Mouse (Mus musculus) forebrain, embryonic 15.5 days (tissue): Measurements from ENCODE around the gene Sgcb. TPM values are rescaled to one million over a fixed set of nuclear protein-coding genes. Genes with fewer than 3 reads are reported as not detected.

ENCODE experiments used
- ATAC-seq: fragments of 200-750 bp; cut with Nextera tagmentation; replicated peaks from 2 replicates; pipeline ENCODE4 v1.8.0; 2017; ENCODE audit warnings: mild to moderate bottlenecking, moderate TSS enrichment, moderate library complexity
- H3K27ac ChIP-seq: fragments of 300-500 bp; sonication (generic); replicated peaks from 2 replicates; pipeline ENCODE4 v1.5.1; 2015; ENCODE audit warnings: mild to moderate bottlenecking, inconsistent platforms
- H3K27me3 ChIP-seq: fragments of 300-500 bp; sonication (generic); 2 replicates; pipeline ENCODE4 v1.6.1; 2015; ENCODE audit warnings: inconsistent platforms
- H3K36me3 ChIP-seq: fragments of 300-500 bp; sonication (generic); 2 replicates; pipeline ENCODE4 v1.6.1; 2015; ENCODE audit warnings: mild to moderate bottlenecking, inconsistent platforms
- H3K4me1 ChIP-seq: fragments of 300-500 bp; sonication (generic); 2 replicates; pipeline ENCODE4 v1.6.1; 2015; ENCODE audit warnings: inconsistent platforms
- H3K4me2 ChIP-seq: fragments of 300-500 bp; sonication (generic); replicated peaks from 2 replicates; pipeline ENCODE4 v1.6.1; 2015; ENCODE audit warnings: mild to moderate bottlenecking, inconsistent platforms
- H3K4me3 ChIP-seq: fragments of 300-500 bp; sonication (generic); 2 replicates; pipeline ENCODE4 v1.5.1; 2015; ENCODE audit warnings: mild to moderate bottlenecking, inconsistent platforms
- H3K9ac ChIP-seq: fragments of 300-500 bp; sonication (generic); replicated peaks from 2 replicates; pipeline ENCODE4 v1.6.1; 2015; ENCODE audit warnings: mild to moderate bottlenecking, inconsistent platforms
- H3K9me3 ChIP-seq: fragments of 300-500 bp; sonication (generic); 2 replicates; pipeline ENCODE4 v1.6.1; 2016; ENCODE audit warnings: inconsistent platforms
- WGBS: fragments of 180-500 bp; shearing (Covaris S2); methylation state at CpG from one replicate; pipeline ENCODE4 v1.1.7; 2015; ENCODE audit warnings: mixed read lengths; 5-methylcytosine and 5-hydroxymethylcytosine counted together
- polyA plus RNA-seq: library from polyadenylated mRNA; unstranded; fragments of >200 nt; fragmentation: Nextera tagmentation; extraction: Ambion mirVana; gene quantifications from 2 replicates; pipeline ENCODE4 v1.2.1, GENCODE M21; 2015

Sgcb gene
- polyA plus RNA-seq, 1 experiment from 2014 or later, result 25.3 TPM

- Histone ChIP-seq H3K4me1 (no peaks in the 10 kb centered on the region), H3K27ac (no peak overlapping the region), H3K9me3 (no peaks in the 10 kb centered on the region), H3K36me3 (no peaks in the 10 kb centered on the region), H3K4me2 (0 out of 2 replicates have a peak overlapping the region, but pooled peaks have one; percentile 20), H3K27me3 (no peaks in the 10 kb centered on the region), H3K4me3 (no peak overlapping the region), H3K9ac (no peak overlapping the region)
- 50% methylated on average over 26 of the region's 26 CpGs for WGBS
- no peak for ATAC-seq
Observed at GRCm38 (mm10) chr5:73669386-73669785, 21.8 kb upstream of the Sgcb start.

GRCm38 (mm10) chr5:73667877-73668276, 20.3 kb upstream of the Sgcb start:
- Histone ChIP-seq H3K4me1 (no peaks in the 10 kb centered on the region), H3K9ac (no peak overlapping the region), H3K27me3 (no peaks in the 10 kb centered on the region), H3K9me3 (no peaks in the 10 kb centered on the region), H3K36me3 (no peaks in the 10 kb centered on the region), H3K4me3 (no peak overlapping the region), H3K27ac (no peak overlapping the region), H3K4me2 (no peak overlapping the region)
- WGBS, result 93% methylated on average over 2 of the region's 2 CpGs
- ATAC-seq, result no peak

- WGBS, result 77% methylated on average over 2 of the region's 2 CpGs
- H3K9me3 ChIP-seq, result no peaks in the 10 kb centered on the region
- no peak overlapping the region for H3K27ac ChIP-seq
- no peak overlapping the region for H3K9ac ChIP-seq
- no peaks in the 10 kb centered on the region for H3K36me3 ChIP-seq
- no peak overlapping the region for H3K4me3 ChIP-seq
- H3K27me3 ChIP-seq, result no peaks in the 10 kb centered on the region
- ATAC-seq, result no peak
- H3K4me1 ChIP-seq, result no peaks in the 10 kb centered on the region
- no peak overlapping the region for H3K4me2 ChIP-seq
Observed at GRCm38 (mm10) chr5:73666695-73667094, 19.1 kb upstream of the Sgcb start.

GRCm38 (mm10) chr5:73651855-73652201, 4.2 kb upstream of the Sgcb start:
- Histone ChIP-seq H3K27me3 (peaks cover 48% of the 10 kb centered on the region), H3K27ac (no peak overlapping the region), H3K4me2 (peak overlapping the region; percentile 90), H3K9me3 (no peaks in the 10 kb centered on the region), H3K4me3 (peak overlapping the region; percentile 43), H3K9ac (no peak overlapping the region), H3K36me3 (no peaks in the 10 kb centered on the region), H3K4me1 (peaks cover 24% of the 10 kb centered on the region)
- 2% methylated on average over 4 of the region's 4 CpGs for WGBS
- ATAC-seq, result no peak

GRCm38 (mm10) chr5:73651061-73651854, 3.7 kb upstream of the Sgcb start, which contains the start of gene Spata18:
Gene Spata18, plus strand, starts transcription at chr5:73651379.
- WGBS, result under 1% methylated on average over 55 of the region's 57 CpGs
- 0 out of 2 replicates have a peak, but pooled peaks have one; percentile 21 for ATAC-seq
- H3K4me3 ChIP-seq, result peak within 1 kb of the TSS; percentile 43
- peaks cover 30% of the 10 kb centered on the region for H3K4me1 ChIP-seq
- peak within 1 kb of the TSS; percentile 90 for H3K4me2 ChIP-seq
- H3K36me3 ChIP-seq, result no peaks in the 10 kb centered on the region
- H3K27ac ChIP-seq, result no peak within 1 kb of the TSS
- H3K9ac ChIP-seq, result peak within 1 kb of the TSS; percentile 14; the same call in 1 of the 2 replicates
- H3K27me3 ChIP-seq, result peaks cover 48% of the 10 kb centered on the region
- H3K9me3 ChIP-seq, result no peaks in the 10 kb centered on the region

- Histone ChIP-seq H3K4me2 (peak overlapping the region; percentile 90), H3K9ac (0 out of 2 replicates have a peak overlapping the region, but pooled peaks have one; percentile 14), H3K4me3 (peak overlapping the region; percentile 43), H3K9me3 (no peaks in the 10 kb centered on the region), H3K27ac (no peak overlapping the region), H3K4me1 (peaks cover 30% of the 10 kb centered on the region), H3K36me3 (no peaks in the 10 kb centered on the region), H3K27me3 (peaks cover 48% of the 10 kb centered on the region)
- no peak for ATAC-seq
- WGBS, result under 1% methylated on average over 15 of the region's 15 CpGs
Observed at GRCm38 (mm10) chr5:73650365-73650964, 2.9 kb upstream of the Sgcb start.

- Histone ChIP-seq H3K4me2 (no peak overlapping the region), H3K9ac (no peak overlapping the region), H3K27me3 (no peaks in the 10 kb centered on the region), H3K9me3 (no peaks in the 10 kb centered on the region), H3K27ac (no peak overlapping the region), H3K4me1 (peaks cover 12% of the 10 kb centered on the region), H3K36me3 (peaks cover 8% of the 10 kb centered on the region; the same call in 1 of the 2 replicates), H3K4me3 (no peak overlapping the region)
- WGBS, result 82% methylated on average over 4 of the region's 4 CpGs
- no peak for ATAC-seq
Observed at GRCm38 (mm10) chr5:73642091-73642490, 5.5 kb downstream of the Sgcb start.

- Histone ChIP-seq H3K27me3 (no peaks in the 10 kb centered on the region), H3K4me3 (no peak overlapping the region), H3K36me3 (peaks cover 8% of the 10 kb centered on the region; the same call in 1 of the 2 replicates), H3K4me2 (no peak overlapping the region), H3K27ac (no peak overlapping the region), H3K4me1 (peaks cover 4% of the 10 kb centered on the region), H3K9ac (no peak overlapping the region), H3K9me3 (no peaks in the 10 kb centered on the region)
- 91% methylated on average over 3 of the region's 3 CpGs for WGBS
- no peak for ATAC-seq
Observed at GRCm38 (mm10) chr5:73641058-73641457, 6.5 kb downstream of the Sgcb start.

- no peaks in the 10 kb centered on the region for H3K9me3 ChIP-seq
- ATAC-seq, result peak; percentile 76
- 42% methylated on average over 8 of the region's 8 CpGs for WGBS
- H3K9ac ChIP-seq, result no peak overlapping the region
- H3K4me3 ChIP-seq, result no peak overlapping the region
- H3K4me2 ChIP-seq, result no peak overlapping the region
- peaks cover 4% of the 10 kb centered on the region for H3K4me1 ChIP-seq
- H3K36me3 ChIP-seq, result peaks cover 25% of the 10 kb centered on the region
- peak overlapping the region; percentile 30; the same call in 1 of the 2 replicates for H3K27ac ChIP-seq
- H3K27me3 ChIP-seq, result no peaks in the 10 kb centered on the region
Observed at GRCm38 (mm10) chr5:73637337-73638107, 10.1 kb downstream of the Sgcb start.

- Histone ChIP-seq H3K27me3 (no peaks in the 10 kb centered on the region), H3K27ac (no peak overlapping the region), H3K9me3 (no peaks in the 10 kb centered on the region), H3K4me3 (no peak overlapping the region), H3K4me1 (peaks cover 4% of the 10 kb centered on the region), H3K36me3 (peaks cover 20% of the 10 kb centered on the region), H3K9ac (no peak overlapping the region), H3K4me2 (no peak overlapping the region)
- no peak for ATAC-seq
- 53% methylated on average over 8 of the region's 8 CpGs for WGBS
Observed at GRCm38 (mm10) chr5:73633141-73633540, 14.4 kb downstream of the Sgcb start.

GRCm38 (mm10) chr5:73632291-73632690, 15.3 kb downstream of the Sgcb start, which contains the start of gene Lrrc66:
Gene Lrrc66, minus strand, starts transcription at chr5:73632526.
- Histone ChIP-seq H3K9ac (no peak within 1 kb of the TSS), H3K4me1 (peaks cover 1% of the 10 kb centered on the region), H3K4me2 (no peak within 1 kb of the TSS), H3K27ac (no peak within 1 kb of the TSS), H3K4me3 (no peak within 1 kb of the TSS), H3K9me3 (no peaks in the 10 kb centered on the region), H3K36me3 (peaks cover 20% of the 10 kb centered on the region), H3K27me3 (no peaks in the 10 kb centered on the region)
- WGBS, result 71% methylated on average over 8 of the region's 8 CpGs
- no peak for ATAC-seq
